Mouse (Mus musculus): ENCODE data around the gene Izumo4. TPM values are rescaled to one million over a fixed set of nuclear protein-coding genes. Genes with fewer than 3 reads are reported as not detected.
A peak's percentile ranks its signal among the peaks of the same experiment; 100 is the strongest.

The Izumo4 gene
- polyA plus RNA-seq, 1 experiment, result 1.9 TPM

GRCm38 (mm10) chr10:80678601-80679377 lies 23.2 kb upstream of the Izumo4 start:
- Histone ChIP-seq H3K27me3 (ENCODE audit: control insufficient read depth, insufficient read depth, insufficient read length) (no peaks in the 10 kb centered on the region), H3K36me3 (ENCODE audit: control insufficient read depth, insufficient read depth) (peaks cover 6% of the 10 kb centered on the region), H3K4me2 (ENCODE audit: low read depth) (peak overlapping the region; percentile 83), H3ac (ENCODE audit: control insufficient read depth, insufficient read length) (no peak overlapping the region), H3K4me3 (peak overlapping the region; percentile 62), H3K79me2 (ENCODE audit: control insufficient read depth, insufficient read depth) (peaks cover 19% of the 10 kb centered on the region)
- TF ChIP-seq MAX (IDR thresholded peaks at IDR 0.05; ENCODE audit: low read depth), result no peak
- peak in 1 of 3 experiments; percentile 23 for TF ChIP-seq MYOG (IDR thresholded peaks at IDR 0.05; ENCODE audit: control insufficient read depth in 1 of 3, insufficient read depth in 1 of 3, insufficient read length in 2 of 3, low read depth in 2 of 3)
- no peak for TF ChIP-seq REST (IDR thresholded peaks at IDR 0.05; ENCODE audit: insufficient read depth, insufficient read length)
- no peak for TF ChIP-seq TCF12 (IDR thresholded peaks at IDR 0.05; ENCODE audit: insufficient read depth, poor library complexity, severe bottlenecking)
- no peak for TF ChIP-seq CEBPB (IDR thresholded peaks at IDR 0.05; ENCODE audit: insufficient read depth, poor library complexity, severe bottlenecking)
- no peak for TF ChIP-seq USF1 (IDR thresholded peaks at IDR 0.05; ENCODE audit: low read depth)
- peak in 1 of 3 experiments; percentile 37 for TF ChIP-seq MYOD1 (IDR thresholded peaks at IDR 0.05; ENCODE audit: control insufficient read depth in 1 of 3, insufficient read length in 2 of 3, low read depth in 2 of 3)
- TF ChIP-seq POLR2A (IDR thresholded peaks at IDR 0.05; ENCODE audit: insufficient read length, low read depth), result no peak

DNA sequence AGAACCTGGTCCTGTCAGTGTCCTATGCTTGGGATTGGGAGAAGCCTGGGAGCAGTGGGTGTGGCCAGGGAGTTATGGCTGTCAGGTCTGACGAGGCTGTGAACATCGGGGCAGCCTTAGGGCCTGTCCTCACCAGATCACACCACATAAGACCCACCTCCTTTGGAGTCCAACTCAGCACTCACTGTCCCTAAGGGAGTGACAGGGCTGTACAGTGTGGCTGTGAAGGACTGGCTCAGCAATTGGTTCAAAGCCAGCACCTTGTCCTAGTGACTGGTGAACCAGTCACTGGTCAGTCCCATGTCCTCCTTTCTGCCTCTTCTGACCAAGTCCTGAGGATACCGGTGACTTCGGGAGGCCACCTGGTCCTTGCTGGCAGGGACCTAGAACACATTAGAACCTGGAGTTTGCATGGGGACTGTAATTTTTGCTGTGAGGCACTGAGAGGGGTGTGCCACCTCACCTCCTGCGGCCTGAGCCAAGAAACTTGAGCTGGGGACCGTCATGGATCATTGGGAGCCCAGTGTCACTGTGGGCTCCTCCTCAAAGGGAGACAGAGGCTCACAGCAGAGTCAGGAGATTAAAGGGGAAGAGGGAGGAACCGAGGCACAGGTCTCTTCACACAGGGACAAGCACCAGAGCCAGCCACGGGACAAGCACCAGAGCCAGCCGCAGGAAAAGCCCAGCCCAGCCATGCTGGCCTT lies 22.3 kb upstream of the Izumo4 start:
- H3K4me2 ChIP-seq (ENCODE audit: low read depth), result peak overlapping the region; percentile 7
- H3K79me2 ChIP-seq (ENCODE audit: control insufficient read depth, insufficient read depth), result peaks cover 10% of the 10 kb centered on the region
- TF ChIP-seq MAX (IDR thresholded peaks at IDR 0.05; ENCODE audit: low read depth), result no peak
- peak; percentile 21 for TF ChIP-seq POLR2AphosphoS2 (IDR thresholded peaks at IDR 0.05; ENCODE audit: insufficient read length, low read depth)
- H3ac ChIP-seq (ENCODE audit: control insufficient read depth, insufficient read length), result no peak overlapping the region
- no peaks in the 10 kb centered on the region for H3K27me3 ChIP-seq (ENCODE audit: control insufficient read depth, insufficient read depth, insufficient read length)
- peaks cover 10% of the 10 kb centered on the region for H3K36me3 ChIP-seq (ENCODE audit: control insufficient read depth, insufficient read depth)
- H3K4me3 ChIP-seq, result no peak overlapping the region

GRCm38 (mm10) chr10:80680260-80680696 lies 21.7 kb upstream of the Izumo4 start:
- TF ChIP-seq POLR2AphosphoS2 (IDR thresholded peaks at IDR 0.05; ENCODE audit: insufficient read length, low read depth) (peak; percentile 53), TCF12 (IDR thresholded peaks at IDR 0.05; ENCODE audit: insufficient read depth, poor library complexity, severe bottlenecking) (no peak)
- H3K27me3 ChIP-seq (ENCODE audit: control insufficient read depth, insufficient read depth, insufficient read length), result no peaks in the 10 kb centered on the region
- H3K4me3 ChIP-seq, result no peak overlapping the region
- H3K36me3 ChIP-seq (ENCODE audit: control insufficient read depth, insufficient read depth), result peaks cover 10% of the 10 kb centered on the region
- no peak overlapping the region for H3ac ChIP-seq (ENCODE audit: control insufficient read depth, insufficient read length)
- peaks cover 4% of the 10 kb centered on the region for H3K79me2 ChIP-seq (ENCODE audit: control insufficient read depth, insufficient read depth)
- H3K4me2 ChIP-seq (ENCODE audit: low read depth), result no peak overlapping the region

GRCm38 (mm10) chr10:80682003-80682402 lies 20.0 kb upstream of the Izumo4 start:
- H3K4me2 ChIP-seq (ENCODE audit: low read depth), result no peak overlapping the region
- H3K79me2 ChIP-seq (ENCODE audit: control insufficient read depth, insufficient read depth), result no peaks in the 10 kb centered on the region
- no peaks in the 10 kb centered on the region for H3K27me3 ChIP-seq (ENCODE audit: control insufficient read depth, insufficient read depth, insufficient read length)
- TF ChIP-seq POLR2AphosphoS2 (IDR thresholded peaks at IDR 0.05; ENCODE audit: insufficient read length, low read depth) (no peak), E2F4 (IDR thresholded peaks at IDR 0.05; ENCODE audit: insufficient read depth) (no peak), TCF12 (IDR thresholded peaks at IDR 0.05; ENCODE audit: insufficient read depth, poor library complexity, severe bottlenecking) (no peak), REST (IDR thresholded peaks at IDR 0.05; ENCODE audit: insufficient read depth, insufficient read length) (no peak), SRF (IDR thresholded peaks at IDR 0.05; ENCODE audit: control insufficient read depth, insufficient read length, low read depth) (no peak)
- no peak overlapping the region for H3ac ChIP-seq (ENCODE audit: control insufficient read depth, insufficient read length)
- H3K4me3 ChIP-seq, result no peak overlapping the region
- H3K36me3 ChIP-seq (ENCODE audit: control insufficient read depth, insufficient read depth), result peaks cover 10% of the 10 kb centered on the region

- Histone ChIP-seq H3K27me3 (ENCODE audit: control insufficient read depth, insufficient read depth, insufficient read length) (no peaks in the 10 kb centered on the region), H3ac (ENCODE audit: control insufficient read depth, insufficient read length) (no peak overlapping the region), H3K79me2 (ENCODE audit: control insufficient read depth, insufficient read depth) (no peaks in the 10 kb centered on the region), H3K4me3 (no peak overlapping the region), H3K4me2 (ENCODE audit: low read depth) (no peak overlapping the region), H3K36me3 (ENCODE audit: control insufficient read depth, insufficient read depth) (peaks cover 10% of the 10 kb centered on the region)
- no peak for TF ChIP-seq POLR2AphosphoS2 (IDR thresholded peaks at IDR 0.05; ENCODE audit: insufficient read length, low read depth)
- no peak for TF ChIP-seq REST (IDR thresholded peaks at IDR 0.05; ENCODE audit: insufficient read depth, insufficient read length)
- no peak for TF ChIP-seq MYOD1 (IDR thresholded peaks at IDR 0.05; ENCODE audit: control insufficient read depth in 1 of 3, insufficient read length in 2 of 3, low read depth in 2 of 3)
- TF ChIP-seq TCF3 (IDR thresholded peaks at IDR 0.05; ENCODE audit: insufficient read length, low read depth), result no peak
- TF ChIP-seq USF1 (IDR thresholded peaks at IDR 0.05; ENCODE audit: low read depth), result no peak
- no peak for TF ChIP-seq TCF12 (IDR thresholded peaks at IDR 0.05; ENCODE audit: insufficient read depth, poor library complexity, severe bottlenecking)
- no peak for TF ChIP-seq E2F4 (IDR thresholded peaks at IDR 0.05; ENCODE audit: insufficient read depth)
- TF ChIP-seq CEBPB (IDR thresholded peaks at IDR 0.05; ENCODE audit: insufficient read depth, poor library complexity, severe bottlenecking), result no peak
- TF ChIP-seq POLR2A (IDR thresholded peaks at IDR 0.05; ENCODE audit: insufficient read length, low read depth), result no peak
- no peak for TF ChIP-seq SRF (IDR thresholded peaks at IDR 0.05; ENCODE audit: control insufficient read depth, insufficient read length, low read depth)
- TF ChIP-seq MAX (IDR thresholded peaks at IDR 0.05; ENCODE audit: low read depth), result no peak
- no peak for TF ChIP-seq MYOG (IDR thresholded peaks at IDR 0.05; ENCODE audit: control insufficient read depth in 1 of 3, insufficient read depth in 1 of 3, insufficient read length in 2 of 3, low read depth in 2 of 3)
Measured at GRCm38 (mm10) chr10:80683647-80684046, 18.3 kb upstream of the Izumo4 start.

Measured in myocyte (in vitro differentiated cells).